Mouse (Mus musculus) common myeloid progenitor, adult 5-6 weeks (primary cell): ENCODE data around the gene Tnfrsf18. TPM values are rescaled to one million over a fixed set of nuclear protein-coding genes. Genes with fewer than 3 reads are reported as not detected.
A peak's percentile ranks its signal among the peaks of the same experiment; 100 is the strongest.

ENCODE experiments used
- ATAC-seq: replicated peaks from 2 replicates; pipeline ENCODE4 v1.8.0; 2016; ENCODE audit warnings: low read depth, mild to moderate bottlenecking, moderate TSS enrichment, inconsistent platforms; ENCODE audit not compliant: poor library complexity, severe bottlenecking
- total RNA-seq: library from RNA; stranded (forward); fragments of 200-1000, 187-1606 nt; gene quantifications from 2 replicates; pipeline ENCODE4 v1.2.3, GENCODE M21; 2017

Tnfrsf18 gene
- total RNA-seq, 1 experiment from 2014 or later: 9.8 TPM

GRCm38 (mm10) chr4:156031593-156032391 lies 5.8 kb downstream of the Tnfrsf18 start:
- peak; percentile 66 for ATAC-seq

GRCm38 (mm10) chr4:156032856-156033255 lies 6.9 kb downstream of the Tnfrsf18 start:
- ATAC-seq: no peak

GRCm38 (mm10) chr4:156033476-156034119 lies 7.6 kb downstream of the Tnfrsf18 start:
- ATAC-seq: peak; percentile 61

- no peak for ATAC-seq
Measured at GRCm38 (mm10) chr4:156034301-156034700, 8.3 kb downstream of the Tnfrsf18 start.

- ATAC-seq: 0 out of 2 replicates have a peak, but pooled peaks have one; percentile 5
Measured at GRCm38 (mm10) chr4:156034901-156035300, 8.9 kb downstream of the Tnfrsf18 start.

- no peak for ATAC-seq
Measured at GRCm38 (mm10) chr4:156044754-156045153, 18.8 kb downstream of the Tnfrsf18 start.

- ATAC-seq: peak; percentile 59
Measured at GRCm38 (mm10) chr4:156049779-156050178, 23.8 kb downstream of the Tnfrsf18 start.

- ATAC-seq: peak; percentile 31
Measured at GRCm38 (mm10) chr4:156050391-156050980, 24.5 kb downstream of the Tnfrsf18 start.

- ATAC-seq: no peak
Measured at GRCm38 (mm10) chr4:156053113-156053512, 27.1 kb downstream of the Tnfrsf18 start.

GRCm38 (mm10) chr4:156054130-156054529 lies 28.2 kb downstream of the Tnfrsf18 start:
- ATAC-seq: no peak

GRCm38 (mm10) chr4:156054606-156055005 lies 28.6 kb downstream of the Tnfrsf18 start:
- no peak for ATAC-seq

GRCm38 (mm10) chr4:156055173-156055572 lies 29.2 kb downstream of the Tnfrsf18 start:
- no peak for ATAC-seq

GRCm38 (mm10) chr4:156057702-156058101 lies 31.7 kb downstream of the Tnfrsf18 start:
- ATAC-seq: no peak

GRCm38 (mm10) chr4:156058826-156059225 lies 32.9 kb downstream of the Tnfrsf18 start:
- no peak for ATAC-seq

- ATAC-seq: no peak
Measured at GRCm38 (mm10) chr4:156059261-156059660, 33.3 kb downstream of the Tnfrsf18 start, which contains the start of gene Ttll10. Ttll10 (minus strand) TSS chr4:156059414.

- no peak for ATAC-seq
Measured at GRCm38 (mm10) chr4:156059713-156060112, 33.7 kb downstream of the Tnfrsf18 start.

GRCm38 (mm10) chr4:156063861-156064509 lies 38.0 kb downstream of the Tnfrsf18 start:
- ATAC-seq: no peak

- ATAC-seq: no peak
Measured at GRCm38 (mm10) chr4:156064510-156064897, 38.5 kb downstream of the Tnfrsf18 start.

GRCm38 (mm10) chr4:156065156-156065894 lies 39.4 kb downstream of the Tnfrsf18 start:
- ATAC-seq: no peak
